Mouse (Mus musculus) CH12.LX (cell line): ENCODE measurements around the gene Scn4a.

Experiments used
- BHLHE40 ChIP-seq: IDR thresholded peaks from 2 replicates; pipeline ENCODE4 v1.6.1; 2011; ENCODE audit warnings: mild to moderate bottlenecking, low read depth, low read length, improper control_type of control experiment
- CHD2 ChIP-seq: IDR thresholded peaks from 2 replicates; pipeline ENCODE4 v1.6.1; 2011; ENCODE audit warnings: low read length, improper control_type of control experiment
- CTCF ChIP-seq, 2 experiments: IDR thresholded peaks in 1 of 2; conservative IDR thresholded peaks in 1 of 2; 2 replicates each; pipeline ENCODE4 v1.5.1; 2011 to 2012; ENCODE audit warnings: low read depth in 2 of 2, low read length in 2 of 2, improper control_type of control experiment in 1 of 2, inconsistent platforms in 1 of 2, mild to moderate bottlenecking in 1 of 2, moderate library complexity in 1 of 2
- POLR2A ChIP-seq: IDR thresholded peaks from 2 replicates; pipeline ENCODE4 v1.6.1; 2011; ENCODE audit warnings: low read depth, mild to moderate bottlenecking, improper control_type of control experiment, low read length
- RAD21 ChIP-seq: IDR thresholded peaks from 2 replicates; pipeline ENCODE4 v1.6.1; 2011; ENCODE audit warnings: low read depth, mild to moderate bottlenecking, low read length, improper control_type of control experiment, moderate library complexity
- UBTF ChIP-seq: IDR thresholded peaks from 2 replicates; pipeline ENCODE4 v1.6.1; 2012; ENCODE audit warnings: low read depth, mild to moderate bottlenecking, inconsistent platforms, low read length, improper control_type of control experiment, moderate library complexity

DNA sequence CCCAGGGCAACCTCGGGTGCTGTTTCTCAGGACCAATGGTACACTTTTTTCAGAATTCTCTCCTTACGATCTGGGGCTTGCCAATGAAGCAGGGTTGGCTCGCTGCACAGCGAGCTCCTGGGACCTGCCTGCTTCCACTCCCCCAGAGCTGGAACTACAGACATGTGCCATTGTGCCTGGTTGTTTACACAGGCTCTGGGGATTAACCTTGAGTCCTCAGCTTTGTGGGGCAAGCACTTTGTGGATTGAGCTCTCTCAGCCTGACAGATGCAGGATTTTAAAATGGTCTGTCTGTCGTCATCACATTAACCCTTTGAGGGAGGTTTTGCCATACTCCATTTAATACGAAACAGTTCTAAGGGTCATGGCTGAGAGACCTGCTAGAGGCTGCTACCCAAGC, 8.2 kb downstream of the Scn4a start:
- TF ChIP-seq POLR2A (no peak), CHD2 (no peak), CTCF (conservative IDR thresholded peaks at IDR 0.05 in 1 of 2, IDR thresholded peaks at IDR 0.05 in 1 of 2; ENCODE audit: low read depth in 2 of 2, low read length in 2 of 2) (no peak), BHLHE40 (no peak), RAD21 (no peak), UBTF (no peak)
